Mouse (Mus musculus) heart, postnatal 25 days (tissue): ENCODE results near the gene Kif21b. TPM values are rescaled to one million over a fixed set of nuclear protein-coding genes. Genes with fewer than 3 reads are reported as not detected.

Experiments used
- DNase-seq: peaks from one replicate; pipeline ENCODE4 v3.0.0; 2022; ENCODE audit warnings: low spot score
- intact Hi-C: fragments of 180-260 bp; cut with DNase I; formaldehyde crosslinking; loops from one replicate; pipeline ENCODE4 v1.15.1; 2025
- total RNA-seq, 2 experiments: library from RNA; stranded (reverse); gene quantifications; 2 replicates each; pipeline ENCODE4 v1.2.3; 2021

The Kif21b gene
- total RNA-seq, 2 experiments from 2014 or later, result 0.75 TPM

- intact Hi-C loops, result no loop called here
- no peak for DNase-seq
Observed at GRCm38 (mm10) chr1:136149702-136150101, 18.5 kb downstream of the Kif21b start.

GRCm38 (mm10) chr1:136151371-136151770 is 20.2 kb downstream of the Kif21b start:
- intact Hi-C loops, result no loop called here
- no peak for DNase-seq

GRCm38 (mm10) chr1:136156304-136156703 is 25.1 kb downstream of the Kif21b start:
- DNase-seq, result no peak
- intact Hi-C loops, result no loop called here

- intact Hi-C loops, result no loop called here
- no peak for DNase-seq
Observed at GRCm38 (mm10) chr1:136156951-136157350, 25.8 kb downstream of the Kif21b start.

- DNase-seq, result no peak
- intact Hi-C loops, result no loop called here
Observed at GRCm38 (mm10) chr1:136159830-136160229, 28.6 kb downstream of the Kif21b start.

- intact Hi-C loops, result no loop called here
- DNase-seq, result no peak
Observed at GRCm38 (mm10) chr1:136160297-136160696, 29.1 kb downstream of the Kif21b start.

GRCm38 (mm10) chr1:136160930-136161329 is 29.7 kb downstream of the Kif21b start:
- intact Hi-C loops, result no loop called here
- no peak for DNase-seq

- no peak for DNase-seq
- intact Hi-C loops, result no loop called here
Observed at GRCm38 (mm10) chr1:136161333-136161921, 30.2 kb downstream of the Kif21b start.

- DNase-seq, result no peak
- intact Hi-C loops, result no loop called here
Observed at GRCm38 (mm10) chr1:136165436-136165835, 34.2 kb downstream of the Kif21b start.

GRCm38 (mm10) chr1:136167657-136168056 is 36.5 kb downstream of the Kif21b start:
- no peak for DNase-seq
- intact Hi-C loops, result loop anchor here (1.0 to 2.0 kb wide), 3 partner anchors 51 to 116 kb away; no protein-coding TSS in a partner anchor

- no peak for DNase-seq
- intact Hi-C loops, result loop anchor here (1.0 to 5.0 kb wide), 3 partner anchors 43 to 352 kb away; partner anchors contain the start of gene Mroh3
Observed at GRCm38 (mm10) chr1:136170109-136170508, 38.9 kb downstream of the Kif21b start.

GRCm38 (mm10) chr1:136172696-136173095 is 41.5 kb downstream of the Kif21b start:
- intact Hi-C loops, result loop anchor here (5.0 kb wide), 1 partner anchor 350 kb away; no protein-coding TSS in a partner anchor
- no peak for DNase-seq

- intact Hi-C loops, result loop anchor here (5.0 kb wide), 1 partner anchor 348 kb away; no protein-coding TSS in a partner anchor
- no peak for DNase-seq
Observed at GRCm38 (mm10) chr1:136174101-136174606, 43.0 kb downstream of the Kif21b start.

GRCm38 (mm10) chr1:136175183-136175582 is 44.0 kb downstream of the Kif21b start:
- DNase-seq, result no peak
- intact Hi-C loops, result no loop called here

GRCm38 (mm10) chr1:136177085-136177484 is 45.9 kb downstream of the Kif21b start:
- DNase-seq, result no peak
- intact Hi-C loops, result no loop called here

- intact Hi-C loops, result no loop called here
- DNase-seq, result no peak
Observed at GRCm38 (mm10) chr1:136178741-136179140, 47.6 kb downstream of the Kif21b start.

GRCm38 (mm10) chr1:136179511-136180001 is 48.4 kb downstream of the Kif21b start:
- intact Hi-C loops, result no loop called here
- DNase-seq, result no peak

- intact Hi-C loops, result no loop called here
- DNase-seq, result no peak
Observed at GRCm38 (mm10) chr1:136190033-136190432, 58.8 kb downstream of the Kif21b start.

GRCm38 (mm10) chr1:136212803-136213202 is 81.6 kb downstream of the Kif21b start, which contains the start of gene Mroh3:
TSS of gene Mroh3 (minus strand) at chr1:136212828.
- intact Hi-C loops, result loop anchor here (2.0 to 5.0 kb wide), 2 partner anchors 42 to 161 kb away; partner anchors contain the start of genes Ascl5 and Cacna1s
- DNase-seq, result no peak

GRCm38 (mm10) chr1:136214304-136214703 is 83.1 kb downstream of the Kif21b start:
- intact Hi-C loops, result loop anchor here (5.0 kb wide), 1 partner anchor 162 kb away; the partner anchor contains the start of genes Ascl5 and Cacna1s
- no peak for DNase-seq
